Mouse (Mus musculus): ENCODE measurements at regions not wholly inside any gene's neighbourhood (a gene's known extent, or its start where the extent isn't known, plus 50 kb on each side); places are given as distances from the start of the nearest gene placed in this dataset.
A peak's percentile ranks its signal among the peaks of the same experiment; 100 is the strongest.

- DNase-seq = no peak
Measured at GRCm38 (mm10) chr2:128407076-128407475, 183.9 kb upstream of the Spdye4c start.

- peak; percentile 82 for DNase-seq
Measured at GRCm38 (mm10) chr2:128408718-128409117, 182.3 kb upstream of the Spdye4c start.

- peak; percentile 82 for DNase-seq
Measured at GRCm38 (mm10) chr2:128412352-128412751, 178.7 kb upstream of the Spdye4c start.

GRCm38 (mm10) chr2:128412974-128413373 lies 178.0 kb upstream of the Spdye4c start:
- DNase-seq = peak; percentile 17

- DNase-seq = no peak
Measured at GRCm38 (mm10) chr2:128414588-128415240, 176.3 kb upstream of the Spdye4c start.

GRCm38 (mm10) chr2:128416416-128416815 lies 174.6 kb upstream of the Spdye4c start:
- no peak for DNase-seq

- no peak for DNase-seq
Measured at GRCm38 (mm10) chr2:128418960-128419359, 172.0 kb upstream of the Spdye4c start.

GRCm38 (mm10) chr2:128420406-128420805 lies 170.6 kb upstream of the Spdye4c start:
- no peak for DNase-seq

GRCm38 (mm10) chr2:128422677-128423076 lies 168.3 kb upstream of the Spdye4c start:
- DNase-seq = peak; percentile 32

GRCm38 (mm10) chr2:128424236-128424635 lies 166.8 kb upstream of the Spdye4c start:
- DNase-seq = no peak

GRCm38 (mm10) chr2:128427181-128427880 lies 163.7 kb upstream of the Spdye4c start:
- peak; percentile 43 for DNase-seq

GRCm38 (mm10) chr2:128428154-128428553 lies 162.9 kb upstream of the Spdye4c start:
- no peak for DNase-seq

- DNase-seq = peak; percentile 81
Measured at GRCm38 (mm10) chr2:128428651-128429633, 162.1 kb upstream of the Spdye4c start.

GRCm38 (mm10) chr2:128429786-128430185 lies 161.2 kb upstream of the Spdye4c start:
- peak; percentile 58 for DNase-seq

- peak; percentile 44 for DNase-seq
Measured at GRCm38 (mm10) chr2:128430776-128431291, 160.2 kb upstream of the Spdye4c start.

GRCm38 (mm10) chr2:128431751-128432150 lies 159.3 kb upstream of the Spdye4c start:
- DNase-seq = peak; percentile 43

- DNase-seq = no peak
Measured at GRCm38 (mm10) chr2:128432741-128433140, 158.3 kb upstream of the Spdye4c start.

GRCm38 (mm10) chr2:128433553-128434081 lies 157.4 kb upstream of the Spdye4c start:
- DNase-seq = no peak

GRCm38 (mm10) chr2:128434200-128434977 lies 156.6 kb upstream of the Spdye4c start:
- no peak for DNase-seq

GRCm38 (mm10) chr2:128436378-128436777 lies 154.6 kb upstream of the Spdye4c start:
- DNase-seq = no peak

- no peak for DNase-seq
Measured at GRCm38 (mm10) chr2:128437698-128438097, 153.3 kb upstream of the Spdye4c start.

Measured in lung, postnatal 10 days (tissue).